Mouse (Mus musculus): ENCODE data around the gene Traf5. TPM values are rescaled to one million over a fixed set of nuclear protein-coding genes. Genes with fewer than 3 reads are reported as not detected.

Gene Traf5
- total RNA-seq, 2 experiments from 2014 or later = 6.5 to 7.0 TPM

DNA sequence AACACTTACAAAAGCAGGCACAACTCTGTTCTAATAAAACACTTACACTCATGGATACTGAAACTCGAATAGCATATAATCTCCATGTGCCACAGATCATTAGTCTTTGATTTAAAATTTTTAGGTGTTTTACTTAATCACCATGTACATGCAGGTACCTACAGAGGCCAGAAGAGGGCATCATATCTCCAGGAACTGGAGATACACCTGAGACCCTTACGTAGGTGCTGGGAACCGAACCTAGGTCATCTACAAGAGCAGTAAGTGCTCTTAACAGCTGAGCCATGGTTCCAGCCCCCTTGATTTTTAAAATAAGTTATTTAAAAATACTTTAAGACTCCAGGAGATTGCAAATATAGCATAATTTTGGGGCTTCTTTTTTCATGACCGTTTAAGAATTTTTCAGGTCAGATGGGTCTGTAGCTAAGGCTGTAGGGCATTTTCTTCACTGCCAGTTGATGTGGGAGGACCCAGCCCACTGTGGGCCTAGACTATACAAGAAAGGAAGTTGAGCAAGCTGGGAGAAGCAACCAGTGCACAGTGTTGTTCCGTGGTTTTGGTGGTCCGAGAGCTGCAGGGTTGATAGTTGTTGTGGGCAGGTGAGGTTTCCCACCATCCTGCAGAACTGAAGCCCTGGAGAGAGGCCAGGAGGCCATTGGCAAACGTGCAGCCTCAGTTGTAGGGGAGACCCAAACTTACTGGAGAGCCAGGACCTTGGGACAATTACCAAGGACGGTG is 29.0 kb downstream of the Traf5 start:
- DNase-seq = peak in 1 of 2 experiments; percentile 29

DNA sequence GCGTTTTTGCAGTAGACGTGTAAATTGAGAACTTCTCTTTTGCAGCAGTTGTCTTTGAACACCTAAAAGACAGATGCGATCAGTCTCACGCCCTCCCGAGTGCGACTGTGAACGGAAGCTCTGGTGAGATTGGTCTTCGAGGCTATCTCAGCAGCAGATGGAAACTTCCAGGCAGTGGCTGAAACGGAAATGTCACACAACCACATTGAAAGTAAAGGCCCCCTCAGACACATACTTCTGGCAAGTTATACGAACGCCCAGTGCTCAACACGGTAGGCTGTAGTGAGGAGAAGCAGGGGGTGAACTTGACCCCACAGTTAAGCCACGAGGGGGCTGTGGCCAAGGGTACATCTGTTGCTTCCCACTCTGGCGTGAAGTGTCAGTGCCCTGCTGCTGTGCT is 29.7 kb downstream of the Traf5 start:
- DNase-seq = no peak

DNA sequence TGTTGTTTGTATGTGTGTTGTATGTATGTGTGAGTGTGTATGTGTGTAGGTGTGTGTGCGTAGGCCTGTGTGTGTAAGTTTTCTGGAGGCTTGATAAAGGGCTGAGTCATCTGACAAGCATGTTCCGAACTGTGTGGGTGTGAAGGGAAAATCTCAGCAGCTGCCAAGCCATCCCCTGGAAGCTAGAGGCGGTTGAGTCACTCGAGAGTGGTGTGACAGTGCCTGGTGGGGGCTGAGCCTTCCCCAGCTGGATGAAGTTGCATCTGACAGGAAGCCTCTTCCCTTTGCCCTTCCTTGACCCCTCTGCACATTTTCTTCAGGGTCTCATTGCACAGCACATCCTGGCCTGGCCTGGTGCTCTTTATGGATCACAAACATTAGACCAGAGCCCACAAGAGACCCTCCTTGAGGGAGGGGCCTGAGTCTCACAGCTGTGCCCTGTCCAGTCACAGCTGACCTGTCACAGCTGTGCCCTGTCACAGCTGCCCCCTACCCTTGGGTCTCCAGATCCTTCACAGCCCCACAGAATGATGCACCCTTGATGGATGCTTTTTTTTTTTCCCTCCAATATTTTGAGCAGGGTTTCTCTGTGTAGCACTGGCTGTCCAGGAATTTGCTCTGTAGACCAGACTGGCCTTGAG is 30.6 kb downstream of the Traf5 start:
- peak; percentile 75 to 80 for DNase-seq

DNA sequence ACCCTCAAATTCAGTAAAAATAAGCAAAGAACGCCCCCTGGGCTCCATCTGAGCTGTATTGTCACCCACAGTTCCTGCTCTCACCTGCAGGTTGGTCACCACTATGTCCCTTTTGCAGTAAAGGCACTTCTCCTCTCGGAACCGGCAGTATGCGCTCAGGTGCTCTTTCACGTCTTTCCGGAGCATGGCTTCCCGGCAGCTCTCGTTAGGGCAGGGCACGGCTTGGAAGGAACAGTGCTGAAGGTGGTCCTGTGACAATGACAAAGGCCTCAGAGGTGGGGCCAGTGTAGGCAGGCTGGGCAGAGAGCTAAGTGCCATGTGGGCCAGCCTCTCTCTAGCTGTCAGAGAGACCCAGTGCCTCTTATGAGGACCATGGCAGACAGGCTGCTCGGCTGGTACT is 33.4 kb downstream of the Traf5 start:
- no peak for DNase-seq

DNA sequence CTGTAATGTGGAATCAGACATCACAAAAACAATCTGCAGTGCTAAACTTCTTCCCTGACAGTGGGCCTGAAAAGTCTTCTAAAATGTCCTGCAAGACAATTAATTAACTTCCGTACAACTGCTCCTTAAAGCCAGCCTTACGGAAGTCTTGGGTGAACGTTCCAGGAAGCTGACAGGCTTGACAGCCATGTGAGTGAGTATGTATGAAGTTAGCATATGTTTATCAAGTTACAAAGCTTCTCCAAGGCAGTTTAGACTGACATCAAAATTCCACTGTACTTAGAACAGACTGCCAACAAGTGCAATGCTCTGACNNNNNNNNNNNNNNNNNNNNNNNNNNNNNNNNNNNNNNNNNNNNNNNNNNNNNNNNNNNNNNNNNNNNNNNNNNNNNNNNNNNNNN is 38.6 kb downstream of the Traf5 start:
- DNase-seq = no peak

DNA sequence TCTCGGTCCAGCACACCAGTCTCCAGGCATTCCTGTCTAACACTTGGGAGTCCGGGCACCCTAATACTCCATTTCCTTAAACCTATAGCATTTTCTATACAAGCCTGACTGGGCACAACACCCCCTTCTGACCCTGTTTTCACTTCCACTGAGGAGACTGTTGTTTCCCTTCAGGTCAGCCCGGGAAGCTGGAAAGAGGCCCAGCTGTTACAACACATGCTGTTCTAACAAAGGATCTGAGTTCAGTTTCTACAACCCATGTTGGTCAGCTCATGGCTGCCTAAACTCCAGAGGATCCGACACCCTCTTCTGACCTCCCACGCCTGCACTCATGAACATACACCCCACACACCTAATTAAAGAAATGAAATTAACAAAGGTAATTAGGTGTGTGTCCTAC is 39.4 kb downstream of the Traf5 start:
- DNase-seq = no peak

DNA sequence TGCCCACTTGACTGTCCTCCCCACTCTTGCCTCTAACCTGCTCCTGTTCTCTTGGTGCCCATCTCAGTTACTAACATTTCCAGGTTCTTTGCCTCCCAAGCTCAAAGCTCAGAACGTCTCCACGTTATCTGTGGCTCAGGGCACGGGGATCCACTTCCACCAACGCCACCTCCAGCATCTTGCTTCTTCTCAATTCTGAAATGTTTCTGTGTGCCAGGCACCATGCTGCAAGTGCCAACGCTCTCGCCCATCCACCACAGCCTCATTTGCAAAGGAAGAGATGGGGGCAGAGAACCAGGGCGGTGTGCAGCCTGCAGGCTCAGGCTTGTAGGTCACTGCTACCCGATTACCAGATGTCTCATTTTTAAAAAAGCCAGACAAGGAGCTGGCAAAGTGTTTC is 39.9 kb downstream of the Traf5 start:
- DNase-seq = no peak

DNA sequence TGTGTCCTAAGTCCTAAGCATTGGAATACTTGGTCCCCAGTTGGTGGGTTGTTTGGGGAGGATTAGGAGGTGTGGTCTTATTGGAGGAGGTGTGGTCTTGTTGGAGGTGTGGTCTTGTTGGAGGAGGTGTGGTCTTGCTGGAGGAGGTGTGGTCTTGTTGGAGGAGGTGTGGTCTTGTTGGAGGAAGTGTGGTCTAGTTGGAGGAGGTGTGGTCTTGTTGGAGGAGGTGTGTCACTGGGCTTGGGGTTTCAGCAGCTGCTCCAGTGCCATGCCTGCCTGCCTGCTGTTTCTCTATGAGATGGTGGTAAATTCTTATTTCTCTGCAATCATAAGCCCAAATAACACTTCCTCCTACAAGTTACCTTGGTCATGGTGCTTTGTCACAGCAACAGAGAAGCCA is 93.3 kb downstream of the Traf5 start:
- no peak for DNase-seq

DNA sequence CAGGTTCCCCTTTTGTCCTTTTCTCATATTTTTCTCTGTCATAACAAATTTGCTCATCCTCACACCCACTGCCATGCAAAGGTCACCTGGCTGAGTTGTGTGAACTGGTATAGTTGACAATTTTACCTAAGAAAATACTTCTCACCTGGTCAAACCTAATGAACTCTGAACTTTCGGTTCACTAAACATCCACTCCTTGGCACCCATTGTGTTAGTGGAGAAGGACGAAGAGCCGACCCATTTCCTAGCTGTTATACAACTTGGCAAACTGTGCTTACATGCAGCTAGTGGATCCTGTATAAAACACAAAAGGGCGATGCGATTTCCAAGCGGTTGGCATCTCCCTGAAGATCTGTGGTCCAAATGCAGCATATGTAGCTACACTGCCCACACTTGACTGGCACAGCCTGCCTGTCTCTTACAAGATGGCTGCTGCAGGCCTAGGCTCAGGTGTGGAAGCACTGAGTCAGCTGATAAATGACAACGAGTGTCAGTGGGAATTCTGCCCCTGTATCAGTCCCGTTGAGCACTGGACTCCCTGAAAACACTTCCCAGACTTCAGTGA is 95.7 kb downstream of the Traf5 start:
- no peak for DNase-seq

DNA sequence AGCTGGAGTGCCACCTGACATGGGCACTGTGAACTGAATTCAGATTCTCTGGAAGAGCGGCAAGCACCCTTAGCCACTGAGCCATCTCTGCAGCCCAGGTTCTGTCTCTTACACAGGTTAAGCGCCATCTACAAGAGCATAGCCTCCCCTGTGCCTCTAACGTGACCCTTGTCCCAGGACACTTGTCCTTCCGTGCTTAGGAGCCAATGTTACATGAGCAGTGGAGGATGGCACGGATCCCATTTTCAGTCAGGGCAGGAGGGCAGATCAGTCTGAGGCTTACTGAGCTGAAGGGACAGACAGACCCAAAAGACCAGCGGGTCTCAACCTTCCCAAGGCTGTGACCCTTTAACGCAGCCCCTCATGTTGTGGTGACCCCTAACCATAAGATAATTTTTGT is 96.4 kb downstream of the Traf5 start:
- no peak for DNase-seq

DNA sequence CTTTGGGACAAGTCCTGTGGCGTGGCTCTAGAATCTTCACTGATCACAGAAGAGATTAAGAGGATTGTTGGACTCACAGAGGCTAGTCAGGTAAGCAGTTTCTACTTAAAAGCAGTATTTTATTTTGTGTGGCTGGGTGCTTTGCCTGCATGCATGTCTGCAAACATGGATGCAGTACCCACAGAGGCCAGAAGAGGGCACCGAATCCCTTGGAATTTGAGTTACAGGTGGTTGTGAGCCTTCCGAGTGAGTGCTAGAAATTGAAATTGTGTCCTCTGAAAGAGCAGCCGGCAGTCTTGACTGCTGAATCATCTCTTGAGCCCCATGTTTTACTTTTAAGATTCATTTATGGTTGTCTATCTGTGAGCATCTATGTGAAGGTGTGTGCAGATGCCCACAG is 96.9 kb downstream of the Traf5 start:
- peak; percentile 56 to 64 for DNase-seq

DNA sequence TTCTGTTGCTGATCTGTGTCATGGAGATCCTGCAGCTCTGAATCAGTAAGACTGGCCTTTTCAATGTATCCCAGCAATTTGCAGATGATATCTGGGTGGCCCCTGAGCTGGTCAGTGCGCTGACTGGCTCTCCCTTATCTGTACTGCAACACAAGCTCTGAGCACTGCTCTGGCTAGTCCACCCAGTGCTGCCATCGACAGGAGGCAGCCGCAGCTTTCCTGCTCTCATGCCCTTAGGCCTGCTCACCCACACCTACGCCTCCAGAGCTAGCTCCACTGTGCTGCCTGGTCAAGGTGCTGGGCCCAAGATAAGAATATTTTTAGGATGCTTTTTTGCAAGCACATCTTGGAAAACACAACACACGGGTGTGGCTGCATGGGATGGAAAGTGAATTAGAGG is 97.9 kb downstream of the Traf5 start:
- no peak for DNase-seq

DNA sequence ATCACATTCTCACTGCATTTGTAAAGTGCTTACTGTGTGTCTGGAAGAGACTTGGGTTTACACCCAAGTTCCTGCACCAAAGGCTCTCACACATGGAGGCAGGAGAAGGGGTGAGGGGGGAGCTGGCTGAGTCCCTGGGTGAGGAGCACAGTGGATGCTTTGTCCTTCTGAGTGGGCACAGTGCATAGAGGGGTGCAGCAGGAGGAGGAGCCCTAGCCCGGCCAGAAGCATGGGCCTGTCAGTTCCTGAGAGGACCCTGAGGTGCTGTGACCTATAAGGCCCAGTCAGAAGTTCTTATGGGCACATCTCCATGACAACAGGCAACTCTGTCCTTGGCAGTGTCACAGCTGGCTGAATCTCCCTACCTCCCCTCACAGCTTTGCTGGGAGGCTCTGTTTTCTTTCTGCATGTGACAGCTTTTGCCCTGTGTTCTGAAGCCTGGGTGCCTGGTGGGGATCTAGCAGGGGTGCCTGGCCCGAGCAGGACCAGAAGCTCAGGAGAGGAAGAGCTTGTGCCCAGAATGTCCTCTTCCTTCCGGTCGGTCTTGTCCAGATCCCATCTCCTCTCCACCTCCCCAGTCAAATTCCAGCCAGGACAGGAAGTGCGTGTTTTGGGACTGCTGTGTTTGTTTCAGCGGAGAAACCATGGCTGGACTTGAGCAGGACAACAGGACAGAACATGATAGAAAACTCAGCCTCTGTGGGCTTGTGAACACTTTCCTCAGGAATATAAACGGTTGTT is 100.1 kb downstream of the Traf5 start:
- DNase-seq = peak; percentile 26 to 35

DNA sequence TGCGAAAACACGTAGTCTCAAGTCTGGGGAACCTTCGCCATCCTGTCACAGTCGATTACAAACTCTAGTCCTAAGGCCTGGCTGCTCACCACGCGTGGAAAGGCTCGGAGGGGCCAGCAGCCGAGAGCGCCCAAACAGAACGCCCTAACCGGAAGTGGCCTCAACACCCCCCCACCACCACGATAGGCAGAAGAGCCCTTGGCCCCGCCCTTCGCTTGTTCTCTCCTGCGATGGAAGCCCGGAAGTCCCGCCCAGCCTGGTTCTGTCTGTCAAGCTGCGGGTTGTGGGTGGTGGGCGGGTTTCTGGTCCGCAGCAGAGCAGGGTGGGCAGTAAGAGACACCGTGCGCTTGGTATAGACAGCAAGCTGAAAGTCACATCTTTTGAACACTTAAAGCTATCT is 102.4 kb downstream of the Traf5 start:
- DNase-seq = peak; percentile 97 to 99

DNA sequence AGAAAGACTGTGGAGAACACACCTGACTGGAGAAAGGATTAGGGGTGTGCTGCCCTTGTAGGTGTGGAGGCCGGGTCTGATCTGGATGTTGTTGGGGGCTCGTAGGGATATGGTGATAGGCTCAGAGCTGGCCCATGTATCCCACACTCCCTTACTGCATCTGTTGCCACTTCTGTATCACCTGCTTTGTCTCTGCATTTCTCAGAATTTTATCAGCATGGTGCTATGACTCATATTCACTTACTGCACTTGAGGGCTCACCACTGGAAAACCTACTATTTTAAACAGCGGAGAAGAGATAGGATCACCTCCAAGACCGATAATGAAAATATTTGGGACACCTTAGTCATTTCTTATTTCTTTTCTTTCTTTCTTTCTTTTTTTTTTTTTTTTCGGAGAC is 103.3 kb downstream of the Traf5 start:
- DNase-seq = no peak

DNA sequence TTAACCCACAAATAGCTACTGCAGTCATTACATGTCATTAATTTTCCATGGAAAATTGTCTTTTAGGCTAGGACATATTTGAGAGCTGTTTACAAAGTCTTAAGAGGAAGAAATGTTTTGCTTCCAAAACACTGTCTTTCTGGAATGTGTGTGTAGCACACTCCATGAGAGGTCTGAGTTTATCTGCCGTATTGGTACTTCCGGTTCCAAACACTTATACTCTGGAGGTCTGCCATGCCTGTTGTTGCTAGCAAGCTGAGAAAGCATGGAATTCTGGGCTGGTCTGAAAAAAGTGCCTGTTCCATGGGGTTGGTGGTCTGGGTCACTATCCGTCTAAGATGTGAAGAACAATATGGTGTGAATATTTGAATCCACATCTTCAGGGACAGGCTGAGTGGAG is 103.7 kb downstream of the Traf5 start:
- DNase-seq = no peak

DNA sequence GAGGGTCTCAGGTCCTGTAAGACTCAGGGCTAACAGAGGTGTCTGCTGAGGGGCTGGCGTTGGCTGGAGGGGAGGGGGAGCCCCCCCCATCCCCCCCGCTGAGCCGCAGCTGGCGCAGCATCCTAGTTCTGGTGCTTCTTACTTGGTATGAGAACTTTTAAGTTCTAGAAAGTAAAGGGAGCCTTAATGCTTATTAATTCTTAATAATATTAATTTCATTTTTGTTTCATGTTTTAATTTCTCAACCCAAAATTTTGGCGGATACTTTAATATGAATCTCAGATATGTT is 104.9 kb downstream of the Traf5 start:
- DNase-seq = no peak

DNA sequence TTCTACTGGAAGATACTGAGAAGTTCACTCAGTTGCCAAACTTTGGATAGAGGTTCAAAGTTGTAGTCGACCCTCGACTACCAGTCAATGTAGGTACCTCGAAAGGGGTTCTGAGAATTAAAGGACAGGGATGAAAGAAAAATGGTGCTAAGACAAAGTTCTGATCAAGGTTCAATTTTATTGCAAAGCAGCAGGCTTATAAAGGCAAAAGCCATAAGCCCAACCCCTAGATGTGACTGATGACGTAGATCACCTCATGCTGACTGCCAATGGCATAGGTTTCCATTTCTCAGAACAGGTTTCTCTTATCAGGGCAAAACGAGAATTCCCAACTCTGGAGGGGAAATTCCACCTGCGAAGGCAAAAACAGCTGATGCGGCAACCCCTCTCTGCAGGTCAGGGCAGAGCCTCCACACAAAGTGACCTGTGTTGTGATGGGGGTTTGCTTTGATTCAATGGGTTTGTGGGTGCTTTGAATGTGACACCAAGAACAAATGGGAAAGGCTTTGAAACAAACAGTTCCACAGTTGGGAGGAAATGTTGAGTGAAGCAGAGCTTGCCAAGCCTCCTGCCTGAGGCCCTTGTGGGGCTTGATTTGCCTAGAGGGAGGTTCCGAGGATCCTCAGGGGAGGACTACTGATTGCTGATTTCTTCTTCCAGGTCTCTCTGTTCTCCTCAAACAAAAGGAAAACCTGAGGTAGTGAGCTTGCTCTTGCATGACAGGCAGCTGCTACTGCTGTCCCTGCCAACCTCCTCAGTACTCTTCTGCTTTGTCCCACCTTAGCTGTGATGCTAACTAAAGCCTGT is 105.5 kb downstream of the Traf5 start:
- DNase-seq = no peak

DNA sequence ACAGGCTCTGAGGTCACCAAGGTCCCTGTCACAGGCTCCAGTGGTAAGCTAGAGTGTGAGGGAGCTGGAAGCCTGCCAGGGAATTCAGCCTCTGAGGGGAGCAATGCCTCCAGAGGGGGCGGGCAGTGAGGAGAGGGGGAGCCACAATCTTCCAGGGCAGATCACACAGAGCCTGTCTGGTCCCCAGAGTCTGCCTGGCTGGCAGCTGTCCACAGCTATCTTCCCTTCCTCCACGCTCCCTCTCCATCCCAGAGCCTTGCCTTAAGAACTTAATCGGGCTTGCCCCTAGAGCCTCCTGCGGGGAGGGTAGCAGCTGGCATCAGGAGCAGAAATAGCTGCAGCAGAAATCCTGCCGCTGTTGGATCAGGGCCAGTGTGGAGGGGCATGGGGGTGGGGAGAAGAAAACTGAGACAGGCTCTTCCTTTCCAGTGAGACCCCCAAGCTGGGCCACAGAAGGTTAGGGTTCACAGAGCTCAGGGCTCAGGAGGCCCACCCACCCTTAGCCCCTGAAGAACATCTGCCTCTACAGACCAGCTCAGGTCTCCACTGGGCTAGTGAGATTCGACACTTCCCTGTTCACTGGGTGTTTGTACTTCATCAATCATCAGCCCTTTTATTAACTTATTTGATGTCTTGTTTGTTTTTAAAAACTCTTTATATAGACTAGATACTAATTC is 110.8 kb downstream of the Traf5 start:
- peak in 1 of 2 experiments; percentile 35 for DNase-seq

DNA sequence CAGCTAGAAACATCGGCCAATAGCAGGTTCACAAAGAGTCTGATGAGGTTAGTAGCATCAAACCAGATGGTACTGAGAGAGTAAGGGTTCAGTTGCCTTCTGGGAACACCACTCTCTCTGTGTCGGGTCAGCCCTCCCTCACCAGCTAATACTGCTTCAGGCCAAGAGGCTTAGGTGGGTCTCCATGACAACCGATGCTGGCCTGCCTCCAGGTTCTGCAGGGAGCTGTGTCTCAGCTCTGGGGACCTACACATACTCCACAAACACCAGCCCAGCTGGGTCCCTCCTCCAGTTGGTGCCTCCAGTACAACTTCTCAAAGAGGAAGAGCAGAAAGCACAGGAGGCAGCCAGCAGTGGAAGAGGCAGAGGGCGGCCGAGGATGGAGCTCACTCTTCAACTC is 115.2 kb downstream of the Traf5 start, which contains the start of gene Rd3:
Gene Rd3 (plus strand): TSS at position 184 of the 400 bp plus-strand sequence.
- DNase-seq = peak; percentile 59 to 62

DNA sequence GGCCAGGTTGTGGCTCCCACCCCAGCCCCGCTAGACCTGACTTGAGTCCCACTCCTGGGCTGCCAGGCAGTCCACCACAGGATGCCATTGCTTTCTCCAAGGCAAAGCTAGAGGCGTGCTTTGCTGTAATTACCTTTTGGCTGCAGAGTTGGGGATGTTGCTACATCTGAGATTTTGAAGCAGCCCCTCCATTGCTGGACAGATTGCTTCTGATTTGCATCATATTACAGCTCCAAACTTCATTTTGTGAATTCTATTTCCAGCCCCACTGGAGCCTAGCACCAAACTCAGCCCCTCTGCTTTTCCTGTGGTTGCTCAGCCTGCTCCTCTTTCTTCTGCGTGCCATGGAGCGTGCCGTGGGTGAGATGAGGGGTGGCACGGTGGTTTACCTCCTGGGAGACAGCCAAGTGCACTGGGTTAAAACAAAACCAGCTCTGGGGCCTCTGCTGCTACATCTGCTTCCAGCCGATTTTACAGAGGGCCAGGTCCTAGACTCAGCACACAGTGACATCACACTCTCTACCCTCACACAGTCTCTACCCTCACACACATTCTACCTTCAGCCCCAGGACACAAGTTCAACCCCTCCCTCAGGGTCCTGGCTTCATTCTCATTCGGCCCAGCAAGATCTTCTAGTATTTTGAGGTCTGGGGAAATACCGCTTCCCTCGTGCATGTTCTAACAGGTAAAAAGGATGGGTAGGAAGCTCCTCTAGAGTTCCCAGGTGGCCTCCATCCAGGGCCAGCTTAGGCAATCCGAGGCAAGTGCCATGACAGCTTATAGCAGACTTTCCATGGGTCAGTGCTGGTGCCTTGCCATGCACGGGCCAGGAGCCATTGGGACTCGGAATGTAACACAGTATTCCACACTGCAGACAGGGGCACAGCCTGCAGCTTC is 117.6 kb downstream of the Traf5 start:
- DNase-seq = no peak

Data from adrenal gland, postnatal 36 days (tissue).